Mouse (Mus musculus) thymus, postnatal 0 days (tissue): ENCODE results near the gene Hspb3. TPM values are rescaled to one million over a fixed set of nuclear protein-coding genes. Genes with fewer than 3 reads are reported as not detected.

Source experiments
- DNase-seq: peaks from one replicate; pipeline ENCODE4 v3.0.0-alpha.2; 2015; ENCODE audit warnings: low spot score
- polyA plus RNA-seq: library from polyadenylated mRNA; unstranded; fragments of >200 nt; fragmentation: Nextera tagmentation; extraction: Ambion mirVana; gene quantifications from 2 replicates; pipeline ENCODE4 v1.2.1, GENCODE M21; 2015

The Hspb3 gene
- polyA plus RNA-seq, 1 experiment from 2014 or later, result not detected

DNA sequence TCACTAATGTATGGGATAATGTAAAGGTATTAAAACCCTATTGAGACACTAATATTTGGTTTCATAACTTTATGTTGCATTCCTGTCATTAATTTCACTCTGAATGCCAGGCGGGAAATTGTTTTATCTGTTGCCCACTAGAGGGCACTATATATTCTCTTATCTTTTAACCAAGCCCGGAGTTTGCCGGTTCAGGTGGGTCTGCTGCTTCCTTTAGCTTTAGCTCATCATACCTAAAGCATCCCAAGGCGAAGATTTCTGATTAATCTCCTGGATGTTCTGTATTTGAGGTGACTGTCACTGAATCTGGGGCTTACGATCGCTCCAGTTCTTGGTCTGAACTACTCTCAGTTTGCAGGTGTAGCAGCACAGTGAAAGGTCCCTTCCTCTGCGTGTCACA is 24.6 kb downstream of the Hspb3 start:
- DNase-seq, result peak; percentile 64

DNA sequence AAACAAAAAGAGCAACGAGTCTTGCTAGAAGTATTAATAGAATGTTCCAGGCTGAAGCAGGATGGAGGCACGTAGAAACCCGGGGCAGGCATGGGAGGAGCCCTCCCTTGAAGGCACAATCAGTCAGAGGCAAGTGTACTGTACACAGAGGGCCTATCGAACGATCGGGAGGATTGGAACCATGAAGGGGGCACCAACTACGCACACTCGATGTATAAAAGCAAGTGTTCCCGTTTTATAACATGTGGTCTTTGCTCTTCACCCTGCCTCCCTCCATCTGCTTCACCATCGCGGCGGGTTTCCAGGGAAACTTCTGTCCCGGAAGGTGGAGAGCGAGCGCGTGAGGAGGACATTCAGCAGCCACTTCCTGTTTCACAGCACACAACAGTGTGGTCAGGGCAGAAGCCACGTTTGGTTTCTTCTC is 27.7 kb downstream of the Hspb3 start:
- peak; percentile 38 for DNase-seq

DNA sequence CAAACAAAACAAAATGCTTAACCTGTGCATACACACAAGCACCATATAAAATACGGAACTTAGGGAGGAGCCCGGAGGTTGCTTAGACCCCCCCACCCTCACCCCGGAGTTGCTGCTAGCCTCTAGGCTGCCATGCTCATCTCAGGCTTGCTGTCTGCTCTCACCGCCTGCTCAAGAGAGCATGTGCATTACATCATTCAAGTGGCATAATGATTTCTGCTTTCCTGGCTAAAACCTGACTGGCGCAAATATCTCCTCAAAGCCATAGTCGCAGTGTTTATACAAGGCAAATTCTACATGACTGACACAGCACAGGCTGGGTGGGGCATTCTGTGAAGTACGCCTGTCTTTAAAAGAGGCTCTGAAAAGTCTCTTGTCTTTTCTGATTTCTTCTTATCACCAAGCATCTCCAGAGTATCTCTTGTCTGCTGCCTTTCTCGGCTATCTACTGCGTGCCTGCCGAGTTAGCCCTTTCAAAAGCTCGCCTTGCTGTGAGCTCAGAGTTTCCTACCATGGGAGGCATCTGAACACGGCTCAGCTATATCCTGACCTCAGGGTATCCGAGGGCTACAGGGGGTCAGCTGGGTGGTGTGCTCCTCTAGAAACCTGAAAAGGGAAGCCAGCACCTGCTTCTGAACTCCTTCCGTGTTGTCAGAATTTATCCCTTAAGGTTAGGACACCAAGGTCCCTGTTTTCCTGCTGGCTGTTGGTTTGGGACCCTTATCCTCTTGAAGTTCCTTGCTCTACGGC is 28.6 kb downstream of the Hspb3 start:
- DNase-seq, result no peak

- peak; percentile 52 for DNase-seq
Observed at GRCm38 (mm10) chr13:113632506-113632905, 31.0 kb downstream of the Hspb3 start.

- DNase-seq, result no peak
Observed at GRCm38 (mm10) chr13:113627601-113628000, 35.9 kb downstream of the Hspb3 start.

- DNase-seq, result no peak
Observed at GRCm38 (mm10) chr13:113622865-113623255, 40.6 kb downstream of the Hspb3 start.

DNA sequence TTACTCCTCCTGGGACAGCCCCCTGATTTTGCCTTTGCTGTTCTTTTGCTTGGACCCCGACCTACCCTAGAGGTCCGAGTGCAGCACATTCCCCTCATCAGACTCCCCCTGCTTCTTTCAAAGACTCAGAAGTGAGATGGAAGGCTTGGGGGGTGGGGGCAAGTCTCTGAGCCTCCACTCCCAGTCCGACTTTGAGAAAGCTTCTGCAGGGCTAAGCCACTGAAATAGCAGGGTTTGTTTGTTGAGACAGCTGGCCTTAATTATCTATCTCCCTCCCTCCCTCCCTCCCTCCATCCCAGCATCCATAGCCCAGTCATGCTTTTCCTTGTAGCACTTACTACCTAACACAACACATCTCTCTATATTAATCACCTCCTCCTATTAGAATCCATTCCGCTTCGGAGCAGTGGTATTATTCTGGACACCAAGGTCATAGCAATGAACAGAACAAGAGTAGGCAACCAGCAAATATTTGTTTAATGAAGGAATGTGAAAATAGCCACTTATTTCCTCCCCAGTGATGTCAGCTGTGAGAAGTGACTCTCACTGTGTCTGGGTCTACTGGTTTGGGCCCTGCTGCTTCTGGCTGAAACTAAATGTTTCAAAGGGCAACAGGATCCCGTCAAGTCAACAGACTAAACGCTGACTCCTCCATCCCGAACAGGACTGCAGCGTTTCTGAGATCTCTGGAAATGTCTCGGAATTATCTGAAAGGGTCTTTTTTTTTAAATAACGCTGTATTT is 41.2 kb downstream of the Hspb3 start:
- no peak for DNase-seq

- no peak for DNase-seq
Observed at GRCm38 (mm10) chr13:113619003-113619402, 44.5 kb downstream of the Hspb3 start.

DNA sequence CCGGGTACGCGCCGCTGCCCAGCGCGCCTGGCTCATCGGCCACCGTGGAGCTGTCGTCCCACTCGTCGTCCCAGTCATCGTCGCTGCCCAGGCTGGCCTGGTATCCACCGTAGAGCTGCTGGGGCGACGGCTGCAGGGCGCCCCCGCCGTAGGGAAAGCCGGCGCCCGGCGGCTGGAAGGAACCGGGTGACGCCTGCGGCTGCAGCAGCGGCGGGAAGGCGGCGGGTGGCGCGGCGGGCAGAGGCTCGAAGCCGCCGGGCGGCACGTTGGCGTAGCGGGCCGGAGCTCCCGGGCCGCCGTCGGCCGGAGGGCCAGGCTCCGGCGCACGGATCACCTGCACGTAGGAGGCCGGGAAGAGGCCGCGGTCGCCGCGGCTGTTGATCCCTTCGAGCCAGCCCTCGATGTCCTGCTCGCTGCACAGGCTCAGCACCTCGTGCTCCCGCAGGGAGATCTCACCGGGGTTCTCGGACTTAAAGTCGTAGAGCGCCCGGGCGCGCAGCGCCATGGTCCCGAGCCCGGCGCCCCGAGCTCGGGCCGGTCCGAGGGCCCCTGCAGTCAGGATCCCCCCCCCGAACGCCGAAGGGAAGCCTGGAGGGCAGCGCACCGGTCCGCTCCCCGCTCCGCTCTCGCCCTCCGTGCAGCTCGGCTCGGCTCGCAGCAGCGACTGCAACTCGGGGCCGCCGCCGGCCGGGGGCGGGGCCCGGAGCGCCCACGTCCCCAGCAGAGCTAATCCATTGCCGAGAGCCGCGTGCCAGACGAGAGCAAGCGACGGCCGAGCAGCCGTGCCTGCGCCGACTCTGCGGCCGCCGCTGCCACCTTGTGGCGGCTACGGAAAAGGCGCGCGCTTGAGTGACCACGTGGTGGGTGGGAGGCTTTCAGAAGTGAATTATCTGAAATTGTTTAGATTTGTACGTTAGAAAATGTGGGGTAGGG is 45.3 kb downstream of the Hspb3 start, which contains the start of gene Snx18:
Snx18 (minus strand) TSS at position 674 of the 933 bp plus-strand sequence.
- DNase-seq, result peak; percentile 96

DNA sequence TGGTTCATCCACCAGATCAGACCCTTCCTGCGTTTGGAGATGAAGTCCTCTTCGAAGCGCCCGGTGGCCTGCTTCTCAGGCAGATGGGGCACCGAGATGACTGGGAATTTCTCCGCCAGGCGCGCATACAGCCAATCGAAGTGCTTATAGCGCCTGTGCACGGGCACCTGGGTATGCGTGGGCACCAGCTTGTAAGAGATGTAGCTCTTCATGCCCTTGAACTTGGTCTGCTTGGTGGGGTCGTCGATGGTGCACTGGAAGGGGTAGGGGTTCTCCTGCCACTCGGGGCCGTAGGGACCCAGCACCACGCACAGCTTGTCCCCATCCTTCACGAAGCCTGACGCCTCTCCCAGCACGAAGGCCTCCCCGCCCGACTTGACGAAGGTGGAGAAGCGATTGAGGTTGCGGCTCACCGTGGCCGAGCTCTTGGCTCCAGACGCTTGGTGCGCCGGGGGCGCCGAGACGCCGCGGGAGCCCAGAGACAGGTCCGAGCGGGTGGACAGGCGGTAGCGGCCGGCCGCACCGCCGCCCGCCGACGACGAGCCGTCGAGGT is 46.1 kb downstream of the Hspb3 start:
- peak; percentile 52 for DNase-seq

DNA sequence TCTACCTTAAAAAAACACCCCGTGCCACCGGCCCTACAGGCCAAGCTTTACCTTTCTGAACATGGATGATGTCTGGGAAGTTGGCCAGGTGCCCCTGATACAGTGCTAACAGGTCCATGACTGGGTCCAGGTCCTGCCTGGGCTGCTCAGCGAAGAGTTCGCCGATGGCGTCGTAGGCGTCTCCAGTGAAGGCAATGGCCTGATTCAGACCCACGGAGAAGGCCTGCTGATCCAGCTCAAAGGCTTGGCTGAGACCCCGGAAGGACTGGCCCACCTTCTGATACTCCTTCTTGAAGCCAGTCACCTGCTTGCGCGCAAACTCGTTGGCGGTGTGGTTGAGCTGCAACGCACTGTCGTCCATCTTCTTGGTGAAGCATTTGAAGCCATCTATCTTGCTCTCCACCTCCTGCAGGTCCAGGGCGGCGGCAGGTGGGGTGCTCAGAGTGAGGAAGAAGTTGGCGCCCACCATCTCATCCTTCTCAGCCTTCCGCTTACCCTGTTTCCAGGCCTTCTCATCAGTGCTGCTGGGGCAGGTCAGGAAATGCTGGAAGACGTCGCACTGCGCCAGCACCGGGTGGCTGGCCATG is 46.6 kb downstream of the Hspb3 start:
- DNase-seq, result no peak

DNA sequence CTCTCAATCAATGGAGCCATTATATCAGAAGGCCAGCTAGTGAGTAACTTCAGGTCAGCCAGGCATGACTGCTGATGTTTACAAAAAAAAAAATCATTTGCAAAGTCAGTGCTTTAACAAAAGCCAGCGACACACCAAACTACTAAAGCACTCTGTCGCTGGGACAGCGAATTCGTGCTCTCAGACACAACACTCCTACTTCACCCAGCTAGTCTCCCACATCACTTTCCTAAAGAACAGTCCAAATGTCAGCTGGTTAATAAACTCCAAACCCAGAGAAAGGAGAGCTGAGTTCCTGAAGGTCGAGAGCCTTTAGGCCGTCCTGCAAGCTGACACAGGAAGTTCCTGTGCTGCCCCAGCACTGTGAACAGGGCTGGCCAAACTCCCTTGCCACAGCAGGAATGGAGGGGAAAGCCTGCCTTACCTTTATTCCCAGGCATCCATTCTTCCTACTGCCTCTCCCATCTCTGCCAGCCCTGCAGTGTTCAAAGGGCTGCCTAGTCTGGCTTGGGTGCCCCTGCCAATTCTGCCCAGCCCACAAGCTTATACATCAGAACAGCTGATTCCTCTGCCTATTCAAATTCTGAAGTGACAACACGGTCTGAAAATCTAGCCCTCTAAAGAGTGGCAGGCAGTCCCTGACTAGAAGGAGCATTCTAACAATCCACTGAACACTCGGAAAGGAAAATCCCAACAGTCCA is 47.4 kb downstream of the Hspb3 start:
- peak; percentile 38 for DNase-seq

DNA sequence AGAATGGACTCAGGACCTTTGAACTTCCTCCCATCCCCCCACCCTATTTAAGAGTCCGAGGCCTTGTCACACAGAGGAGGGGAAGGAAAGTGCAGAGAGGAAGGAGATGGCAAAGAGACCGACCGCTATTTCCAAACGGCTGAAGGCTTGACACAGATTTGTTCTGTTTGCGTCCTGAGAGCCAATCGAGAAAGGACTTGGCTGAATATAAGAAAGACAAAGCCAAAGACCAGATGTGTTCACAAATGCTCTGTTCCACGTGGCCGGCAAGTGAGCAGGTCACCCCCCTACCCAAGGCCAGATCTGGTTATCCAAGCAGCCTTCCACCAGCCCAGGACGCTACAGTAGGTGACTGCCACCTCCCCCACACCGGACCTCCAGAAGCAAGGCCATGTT is 47.9 kb downstream of the Hspb3 start:
- DNase-seq, result peak; percentile 34

GRCm38 (mm10) chr13:113614635-113615545 is 48.6 kb downstream of the Hspb3 start:
- peak; percentile 91 for DNase-seq

- DNase-seq, result no peak
Observed at GRCm38 (mm10) chr13:113613882-113614281, 49.6 kb downstream of the Hspb3 start.

DNA sequence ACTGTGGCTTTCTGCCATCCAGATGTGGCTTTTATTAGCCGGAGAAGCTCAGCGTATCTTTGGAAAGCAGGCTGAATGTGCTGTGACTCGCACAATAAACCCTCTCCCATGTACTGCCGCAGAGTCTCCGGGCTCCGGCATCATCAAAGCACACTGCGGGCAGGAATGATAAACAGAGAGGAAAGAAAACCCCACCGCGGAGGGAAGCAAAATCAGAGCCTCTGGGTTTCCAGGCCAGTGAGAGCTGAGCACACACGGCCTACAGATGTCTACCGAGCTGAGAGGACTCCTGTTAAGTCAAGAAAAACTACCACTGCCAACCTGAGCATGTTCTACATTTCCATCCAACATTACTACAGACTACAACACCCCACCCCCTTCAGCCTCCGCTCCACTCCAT is 50.1 kb downstream of the Hspb3 start:
- DNase-seq, result no peak
